ENCODE assay signal across 25 mouse cellular contexts in genomic region chr19:28137581-28137980, GRCm38 (mm10).
DNase-seq lines count a peak whose midpoint lies in the region; ATAC-seq lines count a peak whose summit lies in the region.
"Had no signal": no experiment of that assay in that cellular context is flagged by ENCODE, and none has a peak within 500 bp of the region (broad histone marks: within the 10 kb centered on the region; RNA-seq: fewer than 3 reads in every experiment).

No protein-coding gene starts in this region.

- H3K36me3 ChIP-seq in forebrain, embryonic 15.5 days = no peaks in the 10 kb centered on the region
- H3K36me3 ChIP-seq: embryonic facial prominence, embryonic 12.5 days; embryonic facial prominence, embryonic 15.5 days; G1E; hindbrain, embryonic 13.5 days had no signal

- no peak overlapping the region for H3K27ac ChIP-seq in forebrain, embryonic 15.5 days (replicated peaks)
- H3K27ac ChIP-seq: embryonic facial prominence, embryonic 12.5 days; embryonic facial prominence, embryonic 15.5 days; hindbrain, embryonic 13.5 days had no signal

- DNase-seq in brain, adult 2 months (ENCODE audit: low read depth, low spot score) = peak; percentile 29
- peak; percentile 51 to 83 for DNase-seq in layer of hippocampus, adult 18-20 months (ENCODE audit: low spot score in 2 of 2)
- peak; percentile 38 for DNase-seq in layer of hippocampus, adult 9-10 months (ENCODE audit: low spot score)
- peak; percentile 29 to 81 for DNase-seq in layer of hippocampus, postnatal 14 days (ENCODE audit: low spot score in 2 of 2)
- no peak for DNase-seq in T-cell, adult 2 months (ENCODE audit: low spot score)
- DNase-seq in heart, adult 11 months = no peak
- DNase-seq: adrenal gland, postnatal 10 days; adrenal gland, postnatal 36 days; B cell, adult 2 months; cerebellum, adult 11 months; cerebellum, adult 2 months; cerebellum, adult 9-11 months; cerebellum, postnatal 25 days; gastrocnemius, postnatal 10 days; gastrocnemius, postnatal 36 days had no signal

- no peak overlapping the region for H3K4me3 ChIP-seq in forebrain, embryonic 15.5 days
- H3K4me3 ChIP-seq: embryonic facial prominence, embryonic 12.5 days; embryonic facial prominence, embryonic 15.5 days; hindbrain, embryonic 13.5 days had no signal

- H3K9ac ChIP-seq in forebrain, embryonic 15.5 days (replicated peaks) = no peak overlapping the region
- H3K9ac ChIP-seq: embryonic facial prominence, embryonic 12.5 days; embryonic facial prominence, embryonic 15.5 days; hindbrain, embryonic 13.5 days had no signal

- no peaks in the 10 kb centered on the region for H3K9me3 ChIP-seq in forebrain, embryonic 15.5 days
- H3K9me3 ChIP-seq: embryonic facial prominence, embryonic 12.5 days; embryonic facial prominence, embryonic 15.5 days; G1E; hindbrain, embryonic 13.5 days had no signal

- WGBS in forebrain, embryonic 15.5 days = 87% methylated on average over 10 of the region's 10 CpGs

- no peak overlapping the region for H3K4me2 ChIP-seq in forebrain, embryonic 15.5 days (replicated peaks)
- H3K4me2 ChIP-seq: embryonic facial prominence, embryonic 12.5 days; embryonic facial prominence, embryonic 15.5 days; heart, embryonic 11.5 days; hindbrain, embryonic 13.5 days had no signal

- no peaks in the 10 kb centered on the region for H3K4me1 ChIP-seq in forebrain, embryonic 15.5 days
- H3K4me1 ChIP-seq: embryonic facial prominence, embryonic 12.5 days; embryonic facial prominence, embryonic 15.5 days; hindbrain, embryonic 13.5 days had no signal

- H3K27me3 ChIP-seq in forebrain, embryonic 15.5 days = no peaks in the 10 kb centered on the region
- H3K27me3 ChIP-seq: CH12.LX; embryonic facial prominence, embryonic 12.5 days; embryonic facial prominence, embryonic 15.5 days; hindbrain, embryonic 13.5 days had no signal

- no peak for ATAC-seq in forebrain, embryonic 15.5 days (replicated peaks)
- ATAC-seq: forebrain, embryonic 14.5 days; hindbrain, embryonic 16.5 days; Patski had no signal

Comparison
In these comparisons a context has a peak if more than half of its experiments do, and no peak if none do; other contexts are left out.
1. DNase-seq: peak in brain, adult 2 months (single experiment), layer of hippocampus, adult 18-20 months (2 of 2), layer of hippocampus, adult 9-10 months (single experiment) and layer of hippocampus, postnatal 14 days (2 of 2); none in T-cell, adult 2 months (single experiment) and heart, adult 11 months (single experiment).